Mouse (Mus musculus) lung, postnatal 0 days (tissue): ENCODE results near the gene Tubb3. TPM values are rescaled to one million over a fixed set of nuclear protein-coding genes. Genes with fewer than 3 reads are reported as not detected.
"Not testable (repeated sequence)": the region's sequence is repeated elsewhere in the genome, so short reads cannot be mapped to it uniquely, and the experiment has no call there.

ENCODE experiments used
- ATAC-seq: fragments of 200-750 bp; cut with Nextera tagmentation; 2 replicates; pipeline ENCODE4 v1.8.0; 2017; ENCODE audit warnings: moderate library complexity
- DNase-seq: peaks from one replicate; pipeline ENCODE4 v3.0.0-alpha.2; 2016; ENCODE audit warnings: low spot score
- H3K27ac ChIP-seq: fragments of 300-500 bp; sonication (generic); 2 replicates; pipeline ENCODE4 v1.5.1; 2014; ENCODE audit warnings: antibody characterized with exemption, mild to moderate bottlenecking, low read length, mixed read lengths
- H3K27me3 ChIP-seq: fragments of 300-500 bp; sonication (generic); replicated peaks from 2 replicates; pipeline ENCODE4 v1.6.1; 2014; ENCODE audit warnings: low read length, mixed read lengths; ENCODE audit not compliant: insufficient read depth
- H3K36me3 ChIP-seq: fragments of 300-500 bp; sonication (generic); 2 replicates; pipeline ENCODE4 v1.6.1; 2014; ENCODE audit warnings: low read length, mixed read lengths; ENCODE audit not compliant: insufficient read depth
- H3K4me1 ChIP-seq: fragments of 300-500 bp; sonication (generic); 2 replicates; pipeline ENCODE4 v1.6.1; 2014; ENCODE audit warnings: antibody characterized with exemption, low read depth, low read length, mixed read lengths; ENCODE audit not compliant: insufficient read depth
- H3K4me2 ChIP-seq: fragments of 300-500 bp; sonication (generic); replicated peaks from 2 replicates; pipeline ENCODE4 v1.6.1; 2014; ENCODE audit warnings: low read depth, mild to moderate bottlenecking, low read length, moderate library complexity, mixed read lengths
- H3K4me3 ChIP-seq: fragments of 300-500 bp; sonication (generic); 2 replicates; pipeline ENCODE4 v1.5.1; 2014; ENCODE audit warnings: low read depth, low read length
- H3K9ac ChIP-seq: fragments of 300-500 bp; sonication (generic); replicated peaks from 2 replicates; pipeline ENCODE4 v1.6.1; 2014; ENCODE audit warnings: low read depth, mild to moderate bottlenecking
- H3K9me3 ChIP-seq: fragments of 300-500 bp; sonication (generic); 2 replicates; pipeline ENCODE4 v1.6.1; 2016; ENCODE audit warnings: low read length, mixed read lengths
- CTCF ChIP-seq: IDR thresholded peaks from 2 replicates; pipeline ENCODE4 v1.5.1; 2016; ENCODE audit warnings: antibody characterized with exemption, mild to moderate bottlenecking
- EP300 ChIP-seq: IDR thresholded peaks from 2 replicates; pipeline ENCODE4 v1.6.1; 2016; ENCODE audit warnings: antibody characterized with exemption, mild to moderate bottlenecking, control low read depth
- WGBS: fragments of 180-500 bp; shearing (Covaris S2); extraction: QIAGEN DNeasy Blood & Tissue Kit; methylation state at CpG from one replicate; pipeline ENCODE4 v1.1.7; 2014; 5-methylcytosine and 5-hydroxymethylcytosine counted together
- polyA plus RNA-seq: library from polyadenylated mRNA; unstranded; fragments of >200 nt; fragmentation: Nextera tagmentation; extraction: Ambion mirVana; gene quantifications from 2 replicates; pipeline ENCODE4 v1.2.1, GENCODE M21; 2015

The Tubb3 gene
- polyA plus RNA-seq, 1 experiment from 2014 or later = 0.42 TPM

GRCm38 (mm10) chr8:123410049-123410587 is 1.1 kb upstream of the Tubb3 start:
- Histone ChIP-seq H3K27ac (no peak overlapping the region), H3K4me1 (no peaks in the 10 kb centered on the region), H3K27me3 (peaks cover 32% of the 10 kb centered on the region), H3K4me2 (no peak overlapping the region), H3K9ac (no peak overlapping the region), H3K9me3 (no peaks in the 10 kb centered on the region), H3K4me3 (no peak overlapping the region), H3K36me3 (no peaks in the 10 kb centered on the region)
- 58% methylated on average over 8 of the region's 8 CpGs for WGBS
- DNase-seq = peak; percentile 14
- no peak for TF ChIP-seq EP300
- no peak for TF ChIP-seq CTCF
- peak; percentile 14 for ATAC-seq

GRCm38 (mm10) chr8:123410788-123411187 is 436 bp upstream of the Tubb3 start:
- H3K4me3 ChIP-seq = no peak overlapping the region
- H3K27me3 ChIP-seq = peaks cover 32% of the 10 kb centered on the region

GRCm38 (mm10) chr8:123411781-123412327 is 630 bp downstream of the Tubb3 start:
- no peak overlapping the region for H3K4me3 ChIP-seq

More at GRCm38 (mm10) chr8:123410788-123411187, 436 bp upstream of the Tubb3 start:
- no peak overlapping the region for H3K9ac ChIP-seq
- TF ChIP-seq CTCF (no peak), EP300 (no peak)
- H3K27ac ChIP-seq = no peak overlapping the region
- no peaks in the 10 kb centered on the region for H3K36me3 ChIP-seq
- H3K4me1 ChIP-seq = no peaks in the 10 kb centered on the region
- no peak for ATAC-seq
- no peak overlapping the region for H3K4me2 ChIP-seq
- no peaks in the 10 kb centered on the region for H3K9me3 ChIP-seq
- 15% methylated on average over 11 of the region's 11 CpGs for WGBS
- DNase-seq = no peak

GRCm38 (mm10) chr8:123412560-123413170 is 1.4 kb downstream of the Tubb3 start:
- 5% methylated on average over 12 of the region's 12 CpGs for WGBS
- Histone ChIP-seq H3K4me1 (no peaks in the 10 kb centered on the region), H3K27me3 (peaks cover 32% of the 10 kb centered on the region), H3K36me3 (no peaks in the 10 kb centered on the region), H3K9me3 (no peaks in the 10 kb centered on the region), H3K4me2 (no peak overlapping the region), H3K4me3 (no peak overlapping the region), H3K9ac (no peak overlapping the region), H3K27ac (no peak overlapping the region)
- ATAC-seq (no peak), DNase-seq (no peak)
- TF ChIP-seq EP300 = no peak
- no peak for TF ChIP-seq CTCF

More at GRCm38 (mm10) chr8:123411781-123412327, 630 bp downstream of the Tubb3 start:
- H3K36me3 ChIP-seq = no peaks in the 10 kb centered on the region
- H3K9ac ChIP-seq = no peak overlapping the region
- WGBS = 11% methylated on average over 16 of the region's 16 CpGs
- no peak for DNase-seq
- no peaks in the 10 kb centered on the region for H3K9me3 ChIP-seq
- no peak overlapping the region for H3K4me2 ChIP-seq
- no peak for ATAC-seq
- no peak overlapping the region for H3K27ac ChIP-seq
- H3K4me1 ChIP-seq = no peaks in the 10 kb centered on the region
- peaks cover 32% of the 10 kb centered on the region for H3K27me3 ChIP-seq
- TF ChIP-seq CTCF (no peak), EP300 (no peak)

- ATAC-seq = no peak
- H3K36me3 ChIP-seq = no peaks in the 10 kb centered on the region
- H3K4me3 ChIP-seq = no peak overlapping the region
- TF ChIP-seq EP300 (no peak), CTCF (no peak)
- no peak overlapping the region for H3K9ac ChIP-seq
- 11% methylated on average over 9 of the region's 9 CpGs for WGBS
- H3K27ac ChIP-seq = no peak overlapping the region
- no peak overlapping the region for H3K4me2 ChIP-seq
- H3K9me3 ChIP-seq = no peaks in the 10 kb centered on the region
- peaks cover 32% of the 10 kb centered on the region for H3K27me3 ChIP-seq
- no peaks in the 10 kb centered on the region for H3K4me1 ChIP-seq
- DNase-seq = no peak
Measured at GRCm38 (mm10) chr8:123414255-123414654, 3.0 kb downstream of the Tubb3 start.

GRCm38 (mm10) chr8:123414997-123415696 is 3.9 kb downstream of the Tubb3 start:
- 73% methylated on average over 5 of the region's 5 CpGs for WGBS
- not testable (repeated sequence) for H3K4me3 ChIP-seq, H3K9ac ChIP-seq, H3K9me3 ChIP-seq, DNase-seq, ATAC-seq, H3K4me1 ChIP-seq, H3K27ac ChIP-seq, H3K36me3 ChIP-seq, H3K4me2 ChIP-seq
- H3K27me3 ChIP-seq = peaks cover 26% of the 10 kb centered on the region
